In genomic region chr6:72519892-72520663, GRCm38 (mm10) we compare ENCODE assay signal across 9 mouse cellular contexts. TPM values are rescaled to one million over a fixed set of nuclear protein-coding genes. Genes with fewer than 3 reads are reported as not detected.
A peak's percentile ranks its signal among the peaks of the same experiment; 100 is the strongest.
DNase-seq lines count a peak whose midpoint lies in the region; ATAC-seq lines count a peak whose summit lies in the region.
"Had no signal": no experiment of that assay in that cellular context is flagged by ENCODE, and none has a peak within 500 bp of the region (broad histone marks: within the 10 kb centered on the region; RNA-seq: fewer than 3 reads in every experiment).

No protein-coding gene starts in this region.

- intact Hi-C loops in heart, postnatal 25 days (cut with DNase I), result no loop called here

- no peaks in the 10 kb centered on the region for H3K9me3 ChIP-seq in forebrain, embryonic 10.5 days
- H3K9me3 ChIP-seq in limb, embryonic 10.5 days (replicated peaks), result no peaks in the 10 kb centered on the region

- 12% methylated on average over 10 of the region's 10 CpGs for WGBS in forebrain, embryonic 10.5 days
- WGBS in limb, embryonic 10.5 days, result 24% methylated on average over 10 of the region's 10 CpGs

- peak; percentile 55; the same call in 1 of the 2 replicates for ATAC-seq in neutrophil, adult 5-6 weeks (ENCODE audit: extremely low read depth, insufficient number of reproducible peaks, low FRiP score, poor library complexity, severe bottlenecking)
- ATAC-seq: Patski had no signal

- peak overlapping the region; percentile 36 for H3K4me3 ChIP-seq in forebrain, embryonic 10.5 days
- peak overlapping the region; percentile 5; the same call in 1 of the 2 replicates for H3K4me3 ChIP-seq in limb, embryonic 10.5 days

- no peaks in the 10 kb centered on the region for H3K36me3 ChIP-seq in forebrain, embryonic 10.5 days (replicated peaks)
- no peaks in the 10 kb centered on the region for H3K36me3 ChIP-seq in limb, embryonic 10.5 days

- no peaks in the 10 kb centered on the region for H3K27me3 ChIP-seq in forebrain, embryonic 10.5 days (ENCODE audit: poor library complexity, severe bottlenecking)
- no peaks in the 10 kb centered on the region for H3K27me3 ChIP-seq in limb, embryonic 10.5 days (ENCODE audit: low read depth, poor library complexity, severe bottlenecking)
- H3K27me3 ChIP-seq: Patski had no signal

- DNase-seq in layer of hippocampus, adult 9-11 months, result peak; percentile 65
- no peak for DNase-seq in layer of hippocampus, postnatal 36 days
- DNase-seq in forebrain, embryonic 10.5 days (ENCODE audit: extremely low spot score, low spot score), result peak; percentile 66
- DNase-seq in heart, postnatal 25 days (ENCODE audit: low spot score), result peak; percentile 42
- peak; percentile 57 for DNase-seq in limb, embryonic 10.5 days (ENCODE audit: low spot score)
- no peak for DNase-seq in ovary, postnatal 14 days (ENCODE audit: low spot score)
- DNase-seq in thymus, postnatal 10 days (ENCODE audit: low spot score in 2 of 2), result no peak

- peaks cover 30% of the 10 kb centered on the region for H3K4me1 ChIP-seq in forebrain, embryonic 10.5 days
- H3K4me1 ChIP-seq in limb, embryonic 10.5 days, result peaks cover 21% of the 10 kb centered on the region

- peak overlapping the region; percentile 85 for H3K27ac ChIP-seq in forebrain, embryonic 10.5 days
- H3K27ac ChIP-seq in limb, embryonic 10.5 days, result peak overlapping the region; percentile 78

RNA-seq across cellular contexts. Expression of gene Sh2d6, which starts 1.4 kb away (rescaled TPM):
- total RNA-seq in layer of hippocampus, postnatal 36 days (2021), result under 1 TPM; 0.40 to 0.45 TPM
- polyA plus RNA-seq in forebrain, embryonic 10.5 days (2016; fragmentation: Nextera tagmentation; extraction: Ambion mirVana), result 0.11 and 0.30 TPM in 2 replicates
- total RNA-seq in heart, postnatal 25 days (2021), result not detected
- 0.15 TPM in 1 of 2 replicates, not detected in the other for polyA plus RNA-seq in limb, embryonic 10.5 days (2016; fragmentation: Nextera tagmentation; extraction: Ambion mirVana)
- total RNA-seq in neutrophil, adult 5-6 weeks (2017), result 1.3 TPM in 1 of 2 replicates, not detected in the other

RNA-seq across cellular contexts. Expression of gene Capg, which starts 24.1 kb away (rescaled TPM):
- 1 to 10 TPM; 2.3 to 2.9 TPM for total RNA-seq in layer of hippocampus, postnatal 36 days (2021)
- polyA plus RNA-seq in forebrain, embryonic 10.5 days (2016; fragmentation: Nextera tagmentation; extraction: Ambion mirVana), result 8.9 and 10.5 TPM in 2 replicates
- 1 to 10 TPM; 6.5 to 8.7 TPM for total RNA-seq in heart, postnatal 25 days (2021)
- 20.8 and 23.3 TPM in 2 replicates for polyA plus RNA-seq in limb, embryonic 10.5 days (2016; fragmentation: Nextera tagmentation; extraction: Ambion mirVana)
- total RNA-seq in neutrophil, adult 5-6 weeks (2017), result 145 and 178 TPM in 2 replicates

Comparison
In these comparisons a context has a peak if more than half of its experiments do, and no peak if none do; other contexts are left out.
1. DNase-seq: peak in layer of hippocampus, adult 9-11 months (single experiment), forebrain, embryonic 10.5 days (single experiment), heart, postnatal 25 days (single experiment) and limb, embryonic 10.5 days (single experiment); none in layer of hippocampus, postnatal 36 days (0 of 2), ovary, postnatal 14 days (single experiment) and thymus, postnatal 10 days (0 of 2).
2. RNA of gene Capg, which starts 24.1 kb away (total RNA-seq): 145 to 178 TPM in neutrophil, adult 5-6 weeks; 6.5 to 8.7 TPM in heart, postnatal 25 days and 2.3 to 2.9 TPM in layer of hippocampus, postnatal 36 days; every median in the first group is over 10 times any median in the second.